Mouse (Mus musculus) heart, adult 2 months (tissue): ENCODE results near the gene Ccp110.

Source experiments
- CTCF ChIP-seq: fragments of 200-600 bp; IDR thresholded peaks from 2 replicates; pipeline ENCODE4 v1.8.1; 2022; ENCODE audit warnings: antibody characterized with exemption, mild to moderate bottlenecking, moderate library complexity
- EP300 ChIP-seq: fragments of 200-500 bp; IDR thresholded peaks from 2 replicates; pipeline ENCODE4 v1.6.1; 2011; ENCODE audit warnings: low read depth, low read length, control low read depth; ENCODE audit not compliant: insufficient read depth

GRCm38 (mm10) chr7:118766119-118766833 is 53.9 kb downstream of the Ccp110 start:
- TF ChIP-seq CTCF: peak; percentile 93
- peak; percentile 87; the same call in 1 of the 2 replicates for TF ChIP-seq EP300
